Mouse (Mus musculus): ENCODE data around the gene Mtmr10. TPM values are rescaled to one million over a fixed set of nuclear protein-coding genes. Genes with fewer than 3 reads are reported as not detected.

Mtmr10 gene
- 10.9 and 13.9 TPM in 2 replicates for polyA plus RNA-seq (2012; rRNA removed)

DNA sequence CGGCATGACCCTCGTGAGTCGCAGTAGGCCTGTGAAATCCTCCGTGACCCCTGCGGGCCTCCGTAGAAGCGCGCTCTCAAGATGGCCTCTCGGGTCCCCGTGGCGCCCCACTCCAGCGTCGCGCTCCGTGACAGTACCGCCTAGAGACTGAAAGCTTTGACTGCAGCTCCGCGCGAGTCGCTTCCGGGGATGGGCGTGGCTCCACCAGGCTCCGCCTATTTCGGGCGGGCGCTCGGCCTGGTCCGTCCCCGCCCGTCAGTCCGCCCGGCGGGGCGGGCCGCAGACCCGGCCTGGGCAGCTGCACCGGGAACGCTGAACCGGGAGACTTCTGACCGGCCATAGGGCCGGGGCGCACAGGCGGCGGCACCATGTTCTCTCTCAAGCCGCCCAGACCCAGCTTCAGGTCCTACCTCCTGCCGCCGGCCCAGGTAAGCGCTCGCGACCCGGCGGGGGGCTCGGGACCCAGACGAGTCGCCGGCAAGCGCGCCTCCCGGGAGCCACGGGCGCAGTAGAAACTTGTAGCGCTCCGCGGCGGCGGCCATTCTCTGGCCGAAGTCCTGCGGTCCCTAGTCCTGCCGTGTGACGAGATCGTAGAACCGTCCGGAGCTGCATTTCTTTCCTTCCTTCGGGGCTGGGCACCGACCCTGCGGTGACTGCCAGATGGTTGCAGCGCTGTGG, at the start of gene Mtmr10:
Gene Mtmr10, plus strand, starts transcription at position 240 of the 678 bp plus-strand sequence.
- TF ChIP-seq CTCF (IDR thresholded peaks at IDR 0.05; ENCODE audit: insufficient read depth, low read length) (no peak), POLR2A (IDR thresholded peaks at IDR 0.05; ENCODE audit: borderline replicate concordance, extremely low read depth, low read depth, low read length) (peak; percentile 85)
- Histone ChIP-seq H3K4me1 (ENCODE audit: control insufficient read depth, insufficient read depth, low read length) (peaks cover 14% of the 10 kb centered on the region), H3K4me3 (replicated peaks; ENCODE audit: extremely low read depth, low read depth, low read length) (peak within 1 kb of the TSS; percentile 100)
- DNase-seq = peak; percentile 98
- WGBS = under 1% methylated on average over 77 of the region's 77 CpGs

DNA sequence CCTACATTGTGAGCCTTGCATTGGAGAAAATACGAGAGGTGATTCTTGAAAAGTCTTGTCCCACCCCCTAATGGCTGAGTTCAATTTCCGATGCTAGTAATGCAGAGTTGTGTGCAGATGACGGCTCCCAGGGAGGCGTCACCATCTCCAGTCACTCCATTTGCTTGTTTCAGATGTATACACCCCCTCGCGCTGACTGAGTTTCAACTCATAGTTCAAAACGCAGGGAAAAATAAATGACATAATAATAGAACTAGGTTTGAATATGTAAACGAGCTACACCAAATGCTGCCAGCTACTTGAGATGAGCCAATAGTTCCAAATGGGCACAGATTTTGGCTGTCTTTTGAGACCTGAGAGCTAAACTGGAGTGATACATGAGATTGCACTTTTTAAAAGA, 49.7 kb upstream of the Mtmr10 start:
- DNase-seq = no peak
- WGBS = 85% methylated on average over 8 of the region's 8 CpGs
- TF ChIP-seq POLR2A (IDR thresholded peaks at IDR 0.05; ENCODE audit: borderline replicate concordance, extremely low read depth, low read depth, low read length) = no peak
- TF ChIP-seq CTCF (IDR thresholded peaks at IDR 0.05; ENCODE audit: insufficient read depth, low read length) = no peak
- Histone ChIP-seq H3K4me3 (replicated peaks; ENCODE audit: extremely low read depth, low read depth, low read length) (no peak overlapping the region), H3K4me1 (ENCODE audit: control insufficient read depth, insufficient read depth, low read length) (no peaks in the 10 kb centered on the region)

GRCm38 (mm10) chr7:64238410-64239086, 48.9 kb upstream of the Mtmr10 start:
- Histone ChIP-seq H3K4me1 (ENCODE audit: control insufficient read depth, insufficient read depth, low read length) (no peaks in the 10 kb centered on the region), H3K4me3 (replicated peaks; ENCODE audit: extremely low read depth, low read depth, low read length) (no peak overlapping the region)
- no peak for TF ChIP-seq POLR2A (IDR thresholded peaks at IDR 0.05; ENCODE audit: borderline replicate concordance, extremely low read depth, low read depth, low read length)
- no peak for TF ChIP-seq CTCF (IDR thresholded peaks at IDR 0.05; ENCODE audit: insufficient read depth, low read length)
- no peak for DNase-seq
- 90% methylated on average over 7 of the region's 7 CpGs for WGBS

DNA sequence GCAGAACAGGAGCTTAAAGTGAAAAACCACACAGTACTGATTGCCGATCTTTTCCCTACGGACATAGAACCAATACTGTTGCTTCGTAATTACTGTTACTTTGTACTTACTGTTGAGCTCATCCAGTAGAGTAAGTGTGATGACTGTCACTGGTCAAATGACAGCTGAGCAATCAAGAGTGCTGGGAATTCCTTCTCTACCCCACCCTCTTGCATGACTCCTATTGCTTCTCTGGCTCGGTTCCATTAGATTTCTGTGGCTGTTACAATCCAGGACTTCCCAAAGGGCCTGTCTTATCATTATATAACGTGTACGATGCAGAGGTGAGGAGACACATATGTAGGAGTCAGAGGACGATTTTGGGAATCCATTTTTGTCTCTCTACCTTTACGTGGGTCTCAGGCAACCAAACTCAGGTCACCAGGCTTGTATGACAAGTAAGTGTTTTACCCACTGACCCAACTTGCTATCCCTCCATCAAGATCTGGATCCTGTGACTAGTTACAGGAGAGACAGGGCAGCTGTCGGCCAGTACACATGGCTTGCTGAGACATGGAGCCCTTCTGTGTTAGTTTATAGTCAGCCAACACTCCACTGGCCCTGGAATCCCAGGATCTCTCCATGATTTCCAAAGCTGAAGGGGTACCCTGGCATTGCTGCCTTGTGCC, 48.2 kb upstream of the Mtmr10 start:
- no peak overlapping the region for H3K4me3 ChIP-seq (replicated peaks; ENCODE audit: extremely low read depth, low read depth, low read length)
- TF ChIP-seq POLR2A (IDR thresholded peaks at IDR 0.05; ENCODE audit: borderline replicate concordance, extremely low read depth, low read depth, low read length) (no peak), CTCF (IDR thresholded peaks at IDR 0.05; ENCODE audit: insufficient read depth, low read length) (no peak)
- WGBS = 76% methylated on average over 9 of the region's 9 CpGs
- no peaks in the 10 kb centered on the region for H3K4me1 ChIP-seq (ENCODE audit: control insufficient read depth, insufficient read depth, low read length)
- DNase-seq = no peak

GRCm38 (mm10) chr7:64239806-64240315, 47.6 kb upstream of the Mtmr10 start:
- TF ChIP-seq CTCF (IDR thresholded peaks at IDR 0.05; ENCODE audit: insufficient read depth, low read length) (no peak), POLR2A (IDR thresholded peaks at IDR 0.05; ENCODE audit: borderline replicate concordance, extremely low read depth, low read depth, low read length) (no peak)
- H3K4me3 ChIP-seq (replicated peaks; ENCODE audit: extremely low read depth, low read depth, low read length) = no peak overlapping the region
- no peaks in the 10 kb centered on the region for H3K4me1 ChIP-seq (ENCODE audit: control insufficient read depth, insufficient read depth, low read length)
- WGBS = 61% methylated on average over 4 of the region's 4 CpGs
- DNase-seq = no peak

GRCm38 (mm10) chr7:64242424-64242823, 45.0 kb upstream of the Mtmr10 start:
- no peak for DNase-seq
- no peak for TF ChIP-seq CTCF (IDR thresholded peaks at IDR 0.05; ENCODE audit: insufficient read depth, low read length)
- TF ChIP-seq POLR2A (IDR thresholded peaks at IDR 0.05; ENCODE audit: borderline replicate concordance, extremely low read depth, low read depth, low read length) = no peak
- Histone ChIP-seq H3K4me3 (replicated peaks; ENCODE audit: extremely low read depth, low read depth, low read length) (no peak overlapping the region), H3K4me1 (ENCODE audit: control insufficient read depth, insufficient read depth, low read length) (no peaks in the 10 kb centered on the region)
- WGBS = 76% methylated on average over 4 of the region's 4 CpGs

DNA sequence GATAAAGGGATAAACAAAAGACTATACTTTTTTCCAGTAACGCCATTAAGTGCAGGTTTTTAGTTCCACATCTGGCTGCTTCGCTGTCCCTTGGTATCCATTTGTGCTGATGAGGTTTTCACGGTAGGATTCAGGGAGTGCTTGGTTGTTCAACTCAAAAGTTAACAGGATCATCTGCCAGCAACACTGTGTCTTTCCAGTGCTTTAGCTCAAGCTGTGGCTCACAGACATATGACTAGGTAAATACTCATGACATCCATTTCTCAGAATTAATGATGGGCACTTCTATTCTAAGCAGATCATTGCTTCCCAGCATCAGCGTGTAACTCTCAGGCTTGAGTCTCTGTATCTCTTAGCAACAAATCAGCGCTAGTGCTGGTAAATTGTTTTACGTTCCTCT, 43.1 kb upstream of the Mtmr10 start:
- H3K4me1 ChIP-seq (ENCODE audit: control insufficient read depth, insufficient read depth, low read length) = no peaks in the 10 kb centered on the region
- no peak for DNase-seq
- no peak overlapping the region for H3K4me3 ChIP-seq (replicated peaks; ENCODE audit: extremely low read depth, low read depth, low read length)
- TF ChIP-seq CTCF (IDR thresholded peaks at IDR 0.05; ENCODE audit: insufficient read depth, low read length) (no peak), POLR2A (IDR thresholded peaks at IDR 0.05; ENCODE audit: borderline replicate concordance, extremely low read depth, low read depth, low read length) (no peak)
- WGBS = 91% methylated on average over 6 of the region's 6 CpGs

- TF ChIP-seq CTCF (IDR thresholded peaks at IDR 0.05; ENCODE audit: insufficient read depth, low read length) (no peak), POLR2A (IDR thresholded peaks at IDR 0.05; ENCODE audit: borderline replicate concordance, extremely low read depth, low read depth, low read length) (no peak)
- 81% methylated on average over 4 of the region's 4 CpGs for WGBS
- no peak for DNase-seq
- Histone ChIP-seq H3K4me1 (ENCODE audit: control insufficient read depth, insufficient read depth, low read length) (no peaks in the 10 kb centered on the region), H3K4me3 (replicated peaks; ENCODE audit: extremely low read depth, low read depth, low read length) (no peak overlapping the region)
Observed at GRCm38 (mm10) chr7:64246713-64247112, 40.7 kb upstream of the Mtmr10 start.

- 57% methylated on average over 1 of the region's 1 CpGs for WGBS
- H3K4me1 ChIP-seq (ENCODE audit: control insufficient read depth, insufficient read depth, low read length) = no peaks in the 10 kb centered on the region
- TF ChIP-seq CTCF (IDR thresholded peaks at IDR 0.05; ENCODE audit: insufficient read depth, low read length) (no peak), POLR2A (IDR thresholded peaks at IDR 0.05; ENCODE audit: borderline replicate concordance, extremely low read depth, low read depth, low read length) (no peak)
- no peak for DNase-seq
- no peak overlapping the region for H3K4me3 ChIP-seq (replicated peaks; ENCODE audit: extremely low read depth, low read depth, low read length)
Observed at GRCm38 (mm10) chr7:64248352-64248751, 39.1 kb upstream of the Mtmr10 start.

Data from lung, adult 2 months (tissue).